Mouse (Mus musculus) heart, embryonic 16.5 days (tissue): ENCODE results near the gene Cfl1. TPM values are rescaled to one million over a fixed set of nuclear protein-coding genes. Genes with fewer than 3 reads are reported as not detected.

Experiments
- ATAC-seq: fragments of 200-750 bp; cut with Nextera tagmentation; replicated peaks from 2 replicates; pipeline ENCODE4 v1.8.0; 2017; ENCODE audit warnings: moderate number of reproducible peaks; ENCODE audit not compliant: insufficient read depth, low FRiP score; ENCODE audit errors: extremely low read depth
- H3K27ac ChIP-seq: fragments of 300-500 bp; sonication (generic); 2 replicates; pipeline ENCODE4 v1.5.1; 2014; ENCODE audit warnings: mild to moderate bottlenecking, low read length, control low read depth, moderate library complexity
- H3K27me3 ChIP-seq: fragments of 300-500 bp; sonication (generic); 2 replicates; pipeline ENCODE4 v1.6.1; 2014; ENCODE audit warnings: low read length, mixed read lengths; ENCODE audit not compliant: control insufficient read depth, insufficient read depth
- H3K36me3 ChIP-seq: fragments of 300-500 bp; sonication (generic); 2 replicates; pipeline ENCODE4 v1.6.1; 2014; ENCODE audit not compliant: control insufficient read depth, insufficient read depth
- H3K4me1 ChIP-seq: fragments of 300-500 bp; sonication (generic); 2 replicates; pipeline ENCODE4 v1.6.1; 2014; ENCODE audit warnings: low read length, mixed read lengths; ENCODE audit not compliant: control insufficient read depth, insufficient read depth
- H3K4me2 ChIP-seq: fragments of 300-500 bp; sonication (generic); 2 replicates; pipeline ENCODE4 v1.6.1; 2014; ENCODE audit warnings: low read depth, mild to moderate bottlenecking, control low read depth, low read length
- H3K4me3 ChIP-seq: fragments of 300-500 bp; sonication (generic); 2 replicates; pipeline ENCODE4 v1.5.1; 2014; ENCODE audit warnings: mild to moderate bottlenecking, control low read depth, low read length
- H3K9ac ChIP-seq: fragments of 300-500 bp; sonication (generic); 2 replicates; pipeline ENCODE4 v1.6.1; 2014; ENCODE audit warnings: low read length, control low read depth
- H3K9me3 ChIP-seq: fragments of 300-500 bp; sonication (generic); replicated peaks from 2 replicates; pipeline ENCODE4 v1.6.1; 2016; ENCODE audit warnings: low read length; ENCODE audit not compliant: control insufficient read depth
- WGBS: fragments of 180-500 bp; shearing (Covaris S2); extraction: QIAGEN DNeasy Blood & Tissue Kit; methylation state at CpG from one replicate; pipeline ENCODE4 v1.1.7; 2014; 5-methylcytosine and 5-hydroxymethylcytosine counted together
- polyA plus RNA-seq: library from polyadenylated mRNA; unstranded; fragments of >200 nt; fragmentation: Nextera tagmentation; extraction: Ambion mirVana; gene quantifications from 2 replicates; pipeline ENCODE4 v1.2.1, GENCODE M21; 2015

The Cfl1 gene
- polyA plus RNA-seq, 1 experiment from 2014 or later, result 1,829 TPM

DNA sequence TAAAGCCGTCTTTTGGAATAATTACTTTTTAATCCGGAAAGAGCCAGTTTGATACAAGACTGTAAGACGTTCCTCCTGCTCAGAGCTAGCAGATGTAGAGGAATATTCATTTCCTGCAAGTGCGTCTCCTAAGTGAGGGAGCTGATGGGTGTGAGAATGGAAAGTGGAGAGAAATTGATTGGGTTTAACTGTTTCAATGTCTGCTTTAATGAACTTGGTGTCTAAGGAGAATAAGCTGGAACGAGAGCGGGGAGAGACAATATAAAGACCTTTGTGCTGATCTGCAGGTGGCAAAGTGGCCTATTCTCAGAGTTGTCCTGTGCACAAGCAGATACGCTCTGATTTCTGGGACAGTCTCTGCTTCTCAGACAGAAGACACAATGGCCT, 39.9 kb downstream of the Cfl1 start:
- Histone ChIP-seq H3K9ac (no peak overlapping the region), H3K9me3 (no peaks in the 10 kb centered on the region), H3K27me3 (0 out of 2 replicates have a peak, but pooled peaks cover 3% of the 10 kb centered on the region), H3K4me3 (no peak overlapping the region), H3K36me3 (no peaks in the 10 kb centered on the region), H3K4me2 (peak overlapping the region; percentile 58; the same call in 1 of the 2 replicates), H3K4me1 (peaks cover 4% of the 10 kb centered on the region; the same call in 1 of the 2 replicates), H3K27ac (no peak overlapping the region)
- no peak for ATAC-seq
- 76% methylated on average over 7 of the region's 7 CpGs for WGBS

GRCm38 (mm10) chr19:5532520-5532919, 42.3 kb downstream of the Cfl1 start:
- H3K27me3 ChIP-seq, result 0 out of 2 replicates have a peak, but pooled peaks cover 3% of the 10 kb centered on the region
- H3K27ac ChIP-seq, result no peak overlapping the region
- H3K36me3 ChIP-seq, result no peaks in the 10 kb centered on the region
- H3K9ac ChIP-seq, result no peak overlapping the region
- H3K9me3 ChIP-seq, result no peaks in the 10 kb centered on the region
- no peak for ATAC-seq
- H3K4me3 ChIP-seq, result no peak overlapping the region
- H3K4me2 ChIP-seq, result no peak overlapping the region
- 58% methylated on average over 8 of the region's 8 CpGs for WGBS
- peaks cover 4% of the 10 kb centered on the region; the same call in 1 of the 2 replicates for H3K4me1 ChIP-seq

DNA sequence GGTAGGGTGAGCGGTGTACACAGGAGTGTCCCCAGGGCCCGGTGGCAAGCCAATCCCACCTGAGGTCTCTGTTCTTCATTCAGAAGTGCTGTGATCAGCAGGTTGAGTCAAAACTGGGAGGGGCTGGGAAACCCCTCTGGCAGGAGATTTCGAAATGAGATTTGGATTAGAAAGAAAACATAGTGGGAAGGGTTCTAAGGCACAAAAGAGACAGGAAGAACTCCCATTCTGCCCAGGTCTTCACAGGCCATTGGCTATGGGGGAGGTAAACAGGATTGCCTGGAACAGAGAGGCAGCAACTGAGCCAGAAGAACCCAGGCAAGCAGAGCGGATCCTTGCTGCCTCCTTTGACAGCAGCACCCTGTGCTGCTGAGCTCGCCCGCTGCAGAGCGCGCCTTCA, 48.5 kb downstream of the Cfl1 start:
- ATAC-seq, result no peak
- H3K4me2 ChIP-seq, result no peak overlapping the region
- WGBS, result 65% methylated on average over 8 of the region's 8 CpGs
- no peaks in the 10 kb centered on the region for H3K36me3 ChIP-seq
- H3K27me3 ChIP-seq, result no peaks in the 10 kb centered on the region
- no peaks in the 10 kb centered on the region for H3K9me3 ChIP-seq
- H3K9ac ChIP-seq, result no peak overlapping the region
- no peaks in the 10 kb centered on the region for H3K4me1 ChIP-seq
- no peak overlapping the region for H3K27ac ChIP-seq
- H3K4me3 ChIP-seq, result no peak overlapping the region

GRCm38 (mm10) chr19:5543362-5543761, 53.1 kb downstream of the Cfl1 start:
- H3K27ac ChIP-seq, result no peak overlapping the region
- no peaks in the 10 kb centered on the region for H3K36me3 ChIP-seq
- H3K27me3 ChIP-seq, result no peaks in the 10 kb centered on the region
- no peak overlapping the region for H3K9ac ChIP-seq
- H3K4me2 ChIP-seq, result no peak overlapping the region
- WGBS, result 79% methylated on average over 9 of the region's 9 CpGs
- no peak for ATAC-seq
- no peaks in the 10 kb centered on the region for H3K4me1 ChIP-seq
- H3K9me3 ChIP-seq, result no peaks in the 10 kb centered on the region
- no peak overlapping the region for H3K4me3 ChIP-seq

DNA sequence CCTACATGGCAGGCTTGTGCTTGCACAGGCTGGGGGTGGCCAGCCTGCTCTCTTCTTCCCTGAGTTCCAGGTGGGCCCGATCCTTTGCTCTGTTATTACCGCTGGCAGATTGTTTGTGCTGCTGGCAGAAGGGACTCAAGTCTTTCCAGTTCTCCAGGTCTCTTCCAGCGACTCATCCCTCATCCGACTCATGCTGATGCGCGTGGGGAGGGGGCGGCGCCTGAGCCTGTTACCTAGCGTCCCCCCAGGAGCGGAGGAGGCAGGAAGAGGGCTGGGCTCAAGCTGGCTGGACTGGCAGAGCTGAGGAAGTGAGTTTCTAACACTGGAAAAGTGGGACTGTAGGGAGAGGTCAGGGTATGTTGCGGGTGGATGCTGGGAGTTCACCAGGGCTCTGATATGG, 53.8 kb downstream of the Cfl1 start:
- Histone ChIP-seq H3K4me3 (no peak overlapping the region), H3K9me3 (no peaks in the 10 kb centered on the region), H3K9ac (no peak overlapping the region), H3K27me3 (no peaks in the 10 kb centered on the region), H3K4me1 (no peaks in the 10 kb centered on the region), H3K4me2 (no peak overlapping the region), H3K27ac (no peak overlapping the region), H3K36me3 (no peaks in the 10 kb centered on the region)
- WGBS, result 53% methylated on average over 11 of the region's 11 CpGs
- ATAC-seq, result no peak

Other genes with a start within 250 kb of the Cfl1 start
- gene Pacs1, start 217.3 kb upstream of the Cfl1 start, polyA plus RNA-seq, result 15.5 and 18.0 TPM in 2 replicates
- 210 and 211 TPM in 2 replicates for gene Sf3b2, start 195.0 kb upstream of the Cfl1 start, polyA plus RNA-seq
- gene Gal3st3, start 192.1 kb upstream of the Cfl1 start, polyA plus RNA-seq, result 7.3 and 7.7 TPM in 2 replicates
- gene Catsper1, start 154.7 kb upstream of the Cfl1 start, polyA plus RNA-seq, result not detected in 2 replicates
- 1.00 and 2.1 TPM in 2 replicates for gene Cst6, start 140.9 kb upstream of the Cfl1 start, polyA plus RNA-seq
- gene Eif1ad, start 123.7 kb upstream of the Cfl1 start, polyA plus RNA-seq, result 44.5 and 45.2 TPM in 2 replicates
- gene Banf1, start 123.3 kb upstream of the Cfl1 start, polyA plus RNA-seq, result 441 and 465 TPM in 2 replicates
- 49.6 and 54.7 TPM in 2 replicates for gene Sart1, start 101.8 kb upstream of the Cfl1 start, polyA plus RNA-seq
- gene Tsga10ip, start 87.9 kb upstream of the Cfl1 start, polyA plus RNA-seq, result 1.6 and 2.1 TPM in 2 replicates
- gene Drap1, start 65.5 kb upstream of the Cfl1 start, polyA plus RNA-seq, result 219 and 232 TPM in 2 replicates
- 34.6 and 41.8 TPM in 2 replicates for gene AI837181, start 65.3 kb upstream of the Cfl1 start, polyA plus RNA-seq
- gene Fosl1, start 42.9 kb upstream of the Cfl1 start, polyA plus RNA-seq, result 0.16 TPM in 1 of 2 replicates, not detected in the other
- gene Ccdc85b, start 32.6 kb upstream of the Cfl1 start, polyA plus RNA-seq, result 7.6 and 8.0 TPM in 2 replicates
- gene Fibp, start 29.8 kb upstream of the Cfl1 start, polyA plus RNA-seq, result 108 TPM in 2 replicates
- 3.1 and 7.4 TPM in 2 replicates for gene Ctsw, start 21.9 kb upstream of the Cfl1 start, polyA plus RNA-seq
- 62.7 and 76.1 TPM in 2 replicates for gene Efemp2, start 16.5 kb upstream of the Cfl1 start, polyA plus RNA-seq
- gene Mus81, start 2.1 kb upstream of the Cfl1 start, polyA plus RNA-seq, result 50.1 and 52.9 TPM in 2 replicates
- not detected in 2 replicates for gene 1700020D05Rik, start 13.3 kb downstream of the Cfl1 start, polyA plus RNA-seq
- gene Snx32, start 20.1 kb downstream of the Cfl1 start, polyA plus RNA-seq, result 17.2 and 18.3 TPM in 2 replicates
- 0.54 and 0.61 TPM in 2 replicates for gene Ovol1, start 70.2 kb downstream of the Cfl1 start, polyA plus RNA-seq
- gene Ap5b1, start 77.6 kb downstream of the Cfl1 start, polyA plus RNA-seq, result 3.8 and 4.0 TPM in 2 replicates
- gene Rnaseh2c, start 111.4 kb downstream of the Cfl1 start, polyA plus RNA-seq, result 76.7 and 80.0 TPM in 2 replicates
- gene Kat5, start 119.8 kb downstream of the Cfl1 start, polyA plus RNA-seq, result 30.3 and 31.8 TPM in 2 replicates
- gene Rela, start 147.0 kb downstream of the Cfl1 start, polyA plus RNA-seq, result 37.7 and 38.2 TPM in 2 replicates
- 23.5 and 24.9 TPM in 2 replicates for gene Sipa1, start 173.3 kb downstream of the Cfl1 start, polyA plus RNA-seq
- 24.4 and 26.8 TPM in 2 replicates for gene Map3k11, start 198.3 kb downstream of the Cfl1 start, polyA plus RNA-seq
- 11.5 and 13.4 TPM in 2 replicates for gene Pcnx3, start 198.5 kb downstream of the Cfl1 start, polyA plus RNA-seq
- gene Kcnk7, start 213.9 kb downstream of the Cfl1 start, polyA plus RNA-seq, result 0.18 and 0.24 TPM in 2 replicates
- 92.3 and 97.5 TPM in 2 replicates for gene Ehbp1l1, start 235.9 kb downstream of the Cfl1 start, polyA plus RNA-seq
- 68.6 and 72.3 TPM in 2 replicates for gene Fam89b, start 239.2 kb downstream of the Cfl1 start, polyA plus RNA-seq